21 mouse cellular contexts compared by ENCODE assay signal in the genomic region with DNA sequence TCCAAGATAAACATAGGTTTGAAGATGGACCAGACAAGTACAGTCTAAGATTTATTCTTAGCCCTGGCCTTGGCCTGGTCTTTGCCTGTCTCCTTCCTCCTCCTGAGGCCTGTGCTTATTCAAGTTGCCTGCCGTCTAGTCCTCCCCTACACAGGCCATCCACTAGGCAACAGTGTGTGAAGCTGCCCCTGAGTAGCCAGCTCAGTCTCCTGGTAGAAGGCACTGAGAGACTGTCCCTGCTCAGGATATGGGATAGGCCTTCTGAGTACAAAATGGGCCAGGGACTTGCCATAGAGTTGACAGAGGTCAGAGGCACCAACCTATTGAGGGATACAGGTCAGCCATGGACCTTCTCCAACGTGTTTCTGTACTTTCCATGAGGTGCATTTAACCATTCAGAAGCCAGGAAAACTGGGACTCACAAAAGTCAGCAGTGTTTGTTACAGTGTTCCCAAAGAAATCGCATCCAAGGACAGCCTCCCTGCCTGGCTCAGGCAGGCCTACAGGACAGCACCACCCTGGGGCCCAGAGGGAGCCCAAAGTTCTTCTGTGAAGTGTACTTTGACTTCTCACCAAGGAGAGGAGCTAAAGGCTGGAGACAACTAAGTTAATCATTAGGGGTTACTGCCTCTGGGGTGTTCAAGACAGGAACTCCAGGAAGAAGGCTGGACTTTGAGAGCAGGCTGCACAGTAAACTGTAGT. TPM values are rescaled to one million over a fixed set of nuclear protein-coding genes. Genes with fewer than 3 reads are reported as not detected.
A peak's percentile ranks its signal among the peaks of the same experiment; 100 is the strongest.
DNase-seq lines count a peak whose midpoint lies in the region; ATAC-seq lines count a peak whose summit lies in the region.
"Had no signal": no experiment of that assay in that cellular context is flagged by ENCODE, and none has a peak within 500 bp of the region (broad histone marks: within the 10 kb centered on the region; RNA-seq: fewer than 3 reads in every experiment).

No protein-coding gene starts in this region.

- H3K4me1 ChIP-seq in kidney, embryonic 14.5 days (ENCODE audit: control insufficient read depth, insufficient read depth, low read length), result peaks cover 12% of the 10 kb centered on the region
- peaks cover 21% of the 10 kb centered on the region for H3K4me1 ChIP-seq in liver, embryonic 12.5 days

- H3K9me3 ChIP-seq in kidney, embryonic 14.5 days (ENCODE audit: control insufficient read depth, low read length), result no peaks in the 10 kb centered on the region; the same call in 1 of the 2 replicates
- H3K9me3 ChIP-seq in liver, embryonic 12.5 days (replicated peaks), result no peaks in the 10 kb centered on the region
- H3K9me3 ChIP-seq: forebrain, embryonic 13.5 days had no signal

- 33% methylated on average over 3 of the region's 3 CpGs for WGBS in kidney, embryonic 14.5 days
- 50% methylated on average over 3 of the region's 3 CpGs for WGBS in liver, embryonic 12.5 days (ENCODE audit: insufficient replicate concordance)

- peak; percentile 26; the same call in 1 of the 2 replicates for ATAC-seq in kidney, embryonic 14.5 days (ENCODE audit: low FRiP score, low TSS enrichment)
- ATAC-seq in liver, embryonic 12.5 days, result no peak
- ATAC-seq: forebrain, embryonic 13.5 days had no signal

- intact Hi-C loops in heart, postnatal 36 days (cut with DNase I), result loop anchor here (5.0 kb wide), 1 partner anchor 487 kb away; a partner anchor contains a TSS
- intact Hi-C loops in gastrocnemius, postnatal 36 days (cut with DNase I), result no loop called here

- peak overlapping the region; percentile 62; the same call in 1 of the 2 replicates for H3K27ac ChIP-seq in kidney, embryonic 14.5 days (ENCODE audit: low read depth, low read length)
- peak overlapping the region; percentile 20; the same call in 1 of the 2 replicates for H3K27ac ChIP-seq in liver, embryonic 12.5 days
- H3K27ac ChIP-seq: forebrain, embryonic 13.5 days; limb, embryonic 13.5 days had no signal

- H3K9ac ChIP-seq in kidney, embryonic 14.5 days (ENCODE audit: low read depth, low read length), result no peak overlapping the region
- H3K9ac ChIP-seq in liver, embryonic 12.5 days, result no peak overlapping the region; the same call in 1 of the 2 replicates
- H3K9ac ChIP-seq: forebrain, embryonic 13.5 days; limb, embryonic 13.5 days had no signal

- no peaks in the 10 kb centered on the region for H3K36me3 ChIP-seq in kidney, embryonic 14.5 days (ENCODE audit: control insufficient read depth, insufficient read depth, low read length)
- no peaks in the 10 kb centered on the region for H3K36me3 ChIP-seq in liver, embryonic 12.5 days
- H3K36me3 ChIP-seq: limb, embryonic 13.5 days had no signal

- peak; percentile 81 for DNase-seq in heart, adult 11 months
- DNase-seq in heart, postnatal 36 days, result no peak
- DNase-seq in yolk sac, embryonic 10.5 days (ENCODE audit: low spot score), result peak; percentile 77
- DNase-seq in frontal cortex, postnatal 14 days (ENCODE audit: low spot score in 2 of 2), result no peak
- no peak for DNase-seq in gastrocnemius, postnatal 36 days
- no peak for DNase-seq in spleen, postnatal 36 days (ENCODE audit: low spot score in 2 of 2)
- DNase-seq: B cell, adult 2 months; cerebellum, adult 18-20 months; gastrocnemius, postnatal 10 days had no signal

- no peak overlapping the region for H3K4me2 ChIP-seq in kidney, embryonic 14.5 days (replicated peaks; ENCODE audit: low read depth, low read length)
- no peak overlapping the region for H3K4me2 ChIP-seq in liver, embryonic 12.5 days
- H3K4me2 ChIP-seq: heart, embryonic 11.5 days; midbrain, embryonic 11.5 days had no signal

- no peak overlapping the region for H3K4me3 ChIP-seq in kidney, embryonic 14.5 days (ENCODE audit: low read length)
- H3K4me3 ChIP-seq in liver, embryonic 12.5 days, result no peak overlapping the region

- H3K27me3 ChIP-seq in kidney, embryonic 14.5 days (ENCODE audit: control insufficient read depth, insufficient read depth, low read length), result no peaks in the 10 kb centered on the region
- peaks cover 15% of the 10 kb centered on the region; the same call in 1 of the 2 replicates for H3K27me3 ChIP-seq in liver, embryonic 12.5 days (replicated peaks)

RNA-seq across cellular contexts. Expression of a gene that starts 1.2 kb away (rescaled TPM):
- total RNA-seq in heart, postnatal 36 days (2021), result 1 to 10 TPM; 4.5 to 5.4 TPM
- 21.4 and 25.7 TPM in 2 replicates for polyA plus RNA-seq in kidney, embryonic 14.5 days (2014; fragmentation: Nextera tagmentation; extraction: Ambion mirVana)
- polyA plus RNA-seq in liver, embryonic 12.5 days (2016; fragmentation: Nextera tagmentation; extraction: Ambion mirVana), result 6.4 TPM in 2 replicates
- total RNA-seq in gastrocnemius, postnatal 36 days (2021), result 1 to 10 TPM; 6.0 to 6.8 TPM

RNA-seq across cellular contexts. Expression of a gene that starts 54.2 kb away (rescaled TPM):
- not detected for total RNA-seq in heart, postnatal 36 days (2021)
- polyA plus RNA-seq in kidney, embryonic 14.5 days (2014; fragmentation: Nextera tagmentation; extraction: Ambion mirVana), result 0.43 TPM in 1 of 2 replicates, not detected in the other
- polyA plus RNA-seq in liver, embryonic 12.5 days (2016; fragmentation: Nextera tagmentation; extraction: Ambion mirVana), result 109 and 117 TPM in 2 replicates
- not detected for total RNA-seq in gastrocnemius, postnatal 36 days (2021)
- total RNA-seq: ES-E14; hematopoietic stem cell, adult 5-6 weeks; left cerebral cortex, adult 18-20 months had no signal
- polyA plus RNA-seq: brain, embryonic 14.5 days; cortical plate, adult 2 months; embryonic facial prominence, embryonic 14.5 days; forebrain, embryonic 13.5 days; midbrain, embryonic 11.5 days had no signal

Comparison
In these comparisons a context has a peak if more than half of its experiments do, and no peak if none do; other contexts are left out.
1. DNase-seq: peak in heart, adult 11 months (single experiment) and yolk sac, embryonic 10.5 days (single experiment); none in heart, postnatal 36 days (0 of 2), frontal cortex, postnatal 14 days (0 of 2), gastrocnemius, postnatal 36 days (0 of 2) and spleen, postnatal 36 days (0 of 2).